Mouse (Mus musculus) layer of hippocampus, adult 2 months (tissue): Measurements from ENCODE around the gene Stk38. TPM values are rescaled to one million over a fixed set of nuclear protein-coding genes. Genes with fewer than 3 reads are reported as not detected.

ENCODE experiments used
- DNase-seq, 2 experiments: peaks; one replicate each; pipeline ENCODE4 v3.0.0; 2022; ENCODE audit warnings: low spot score in 2 of 2
- H3K27ac ChIP-seq: fragments of 200-600 bp; 2 replicates; pipeline ENCODE4 v1.8.1; 2022
- H3K4me3 ChIP-seq: fragments of 200-600 bp; 2 replicates; pipeline ENCODE4 v1.8.1; 2022; ENCODE audit warnings: mild to moderate bottlenecking
- CTCF ChIP-seq: fragments of 200-600 bp; conservative IDR thresholded peaks from 2 replicates; pipeline ENCODE4 v1.8.1; 2022; ENCODE audit warnings: antibody characterized with exemption, mild to moderate bottlenecking, moderate library complexity
- total RNA-seq, 2 experiments: library from RNA; stranded (reverse); gene quantifications; 2 replicates each; pipeline ENCODE4 v1.2.3; 2021

Stk38 gene
- total RNA-seq, 2 experiments from 2014 or later, result 50.4 to 65.6 TPM

GRCm38 (mm10) chr17:28953251-28953650 lies 54.5 kb downstream of the Stk38 start:
- Histone ChIP-seq H3K27ac (peak overlapping the region; percentile 99), H3K4me3 (peak overlapping the region; percentile 96)
- DNase-seq, result no peak
- no peak for TF ChIP-seq CTCF

DNA sequence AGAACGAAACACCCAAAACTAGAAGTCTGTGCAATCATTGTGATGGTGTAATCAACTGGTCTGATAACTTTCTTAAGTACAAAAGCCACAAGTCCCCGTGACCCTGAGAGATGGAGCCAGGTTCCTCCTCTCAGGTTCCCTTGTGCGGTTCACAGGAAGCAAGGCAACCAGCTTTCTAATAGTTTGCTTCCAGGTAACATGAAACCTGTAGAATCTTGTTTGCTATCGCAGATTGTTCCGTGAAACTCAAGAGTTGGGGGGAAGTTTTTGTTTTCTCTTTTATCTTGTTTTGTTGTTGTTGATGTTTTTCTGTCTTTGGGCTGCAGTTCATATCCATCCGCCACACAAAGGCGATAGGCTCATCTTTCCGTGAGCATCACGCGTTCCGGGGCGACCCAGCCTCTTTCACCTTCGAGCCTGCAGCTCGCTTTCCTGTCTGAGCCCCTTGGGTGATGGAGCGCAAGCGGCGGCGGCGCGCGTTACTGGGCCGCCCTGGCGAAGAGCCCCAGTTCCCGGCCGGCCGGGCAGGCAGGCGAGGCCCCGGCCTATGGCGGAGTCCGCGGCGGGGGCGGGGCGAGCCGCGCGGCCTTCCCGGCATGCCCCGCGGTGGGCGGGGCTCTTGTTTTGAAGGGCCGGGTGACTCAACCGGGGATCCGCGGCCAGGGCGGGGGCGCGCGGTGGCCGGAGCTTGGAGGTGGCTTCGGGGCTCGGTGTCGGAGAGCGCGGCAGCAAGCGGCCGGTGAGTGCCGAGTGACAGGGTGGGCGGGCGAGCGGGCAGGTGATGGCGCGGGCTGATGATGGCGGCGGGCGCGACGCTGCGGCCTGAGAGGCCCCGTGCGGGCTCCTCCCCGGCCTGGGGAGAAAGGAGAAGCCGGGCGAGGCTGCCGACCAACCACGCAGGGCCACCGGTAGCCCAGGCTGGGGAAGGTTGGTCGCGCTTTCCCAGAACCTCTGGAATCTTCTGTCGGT lies 55.7 kb downstream of the Stk38 start, which contains the start of gene Kctd20:
Gene Kctd20, plus strand, starts transcription at position 120 of the 969 bp plus-strand sequence.
- peak; percentile 84 to 88 for DNase-seq
- Histone ChIP-seq H3K27ac (peak within 1 kb of the TSS; percentile 99), H3K4me3 (peak within 1 kb of the TSS; percentile 96)
- no peak for TF ChIP-seq CTCF

DNA sequence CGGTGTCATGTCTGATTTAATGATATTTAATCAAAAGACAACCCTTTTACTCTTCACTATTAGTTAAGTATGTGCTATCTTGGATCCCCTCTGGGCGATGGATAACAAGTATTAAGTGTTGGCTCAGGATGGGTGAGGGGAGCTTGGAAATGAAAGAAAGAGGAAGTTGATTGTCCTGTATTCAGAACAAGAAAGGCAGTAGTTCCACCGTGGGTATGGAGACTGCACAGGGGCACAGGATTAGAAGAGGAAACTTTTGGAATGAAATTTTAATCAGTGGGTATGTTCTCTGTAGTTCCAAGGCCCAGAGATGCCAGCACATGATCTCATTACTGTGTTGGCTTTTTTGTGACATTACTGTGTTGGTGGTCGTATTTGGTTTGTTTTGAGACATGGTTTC lies 57.0 kb downstream of the Stk38 start:
- no peak overlapping the region for H3K4me3 ChIP-seq
- no peak for DNase-seq
- TF ChIP-seq CTCF, result no peak
- no peak overlapping the region for H3K27ac ChIP-seq

- TF ChIP-seq CTCF, result no peak
- Histone ChIP-seq H3K27ac (peak overlapping the region; percentile 67), H3K4me3 (no peak overlapping the region)
- peak; percentile 52 to 54 for DNase-seq
Measured at GRCm38 (mm10) chr17:28948661-28949060, 59.1 kb downstream of the Stk38 start.

GRCm38 (mm10) chr17:28947011-28947939 lies 60.5 kb downstream of the Stk38 start:
- Histone ChIP-seq H3K4me3 (no peak overlapping the region), H3K27ac (peak overlapping the region; percentile 67; the same call in 1 of the 2 replicates)
- TF ChIP-seq CTCF, result peak; percentile 51
- no peak for DNase-seq

DNA sequence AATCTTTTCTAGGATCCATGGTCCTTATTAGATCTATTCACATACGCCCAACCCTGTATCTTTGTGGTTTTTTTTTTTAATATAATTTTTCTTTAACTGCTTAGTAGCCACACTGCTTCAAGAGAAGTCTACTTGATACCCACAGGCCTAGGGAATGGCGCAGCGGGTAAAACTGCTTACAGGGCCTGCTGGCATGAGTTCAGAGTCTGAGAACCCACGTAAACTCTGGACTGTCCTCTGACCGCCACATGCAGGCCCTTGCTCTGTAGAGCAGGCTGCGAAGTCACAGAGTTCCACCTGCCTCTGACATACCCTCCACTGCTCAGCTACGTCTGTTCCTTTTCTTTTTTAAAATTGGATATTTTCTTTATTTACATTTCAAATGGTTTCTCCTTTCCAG lies 63.3 kb downstream of the Stk38 start:
- TF ChIP-seq CTCF, result no peak

DNA sequence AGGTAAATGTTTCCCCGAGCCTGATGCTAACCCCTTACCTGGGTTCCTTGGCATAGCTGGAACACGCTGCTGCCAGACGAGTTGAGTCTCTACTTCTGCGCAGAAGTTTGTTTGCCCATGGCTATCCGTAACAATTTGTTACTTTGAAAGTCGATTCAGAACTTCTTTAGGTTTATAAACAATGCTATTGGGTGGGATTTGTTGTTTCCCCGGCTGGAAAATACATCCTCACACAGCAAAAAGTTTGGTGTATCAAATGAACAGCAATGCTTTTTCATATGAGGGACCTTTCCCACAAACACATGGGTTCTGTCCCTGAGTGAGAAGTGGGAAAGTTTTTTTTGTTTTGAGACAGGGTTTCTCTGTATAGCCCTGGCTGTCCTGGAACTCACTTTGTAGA lies 64.1 kb downstream of the Stk38 start, which contains the start of gene Pxt1:
Gene Pxt1, minus strand, starts transcription at position 101 of the 400 bp plus-strand sequence.
- no peak for DNase-seq
- no peak within 1 kb of the TSS for H3K27ac ChIP-seq
- no peak for TF ChIP-seq CTCF

More for the DNA sequence above, 63.3 kb downstream of the Stk38 start:
- no peak overlapping the region for H3K4me3 ChIP-seq
- H3K27ac ChIP-seq, result no peak overlapping the region
- DNase-seq, result no peak

GRCm38 (mm10) chr17:28942101-28942500 lies 65.7 kb downstream of the Stk38 start:
- no peak overlapping the region for H3K4me3 ChIP-seq
- H3K27ac ChIP-seq, result no peak overlapping the region
- no peak for DNase-seq
- no peak for TF ChIP-seq CTCF

More for the DNA sequence above, 64.1 kb downstream of the Stk38 start, which contains the start of gene Pxt1:
- H3K4me3 ChIP-seq, result no peak within 1 kb of the TSS

GRCm38 (mm10) chr17:28940776-28941555 lies 66.8 kb downstream of the Stk38 start:
- Histone ChIP-seq H3K4me3 (no peak overlapping the region), H3K27ac (no peak overlapping the region)
- peak in 1 of 2 experiments; percentile 2 for DNase-seq
- TF ChIP-seq CTCF, result no peak

DNA sequence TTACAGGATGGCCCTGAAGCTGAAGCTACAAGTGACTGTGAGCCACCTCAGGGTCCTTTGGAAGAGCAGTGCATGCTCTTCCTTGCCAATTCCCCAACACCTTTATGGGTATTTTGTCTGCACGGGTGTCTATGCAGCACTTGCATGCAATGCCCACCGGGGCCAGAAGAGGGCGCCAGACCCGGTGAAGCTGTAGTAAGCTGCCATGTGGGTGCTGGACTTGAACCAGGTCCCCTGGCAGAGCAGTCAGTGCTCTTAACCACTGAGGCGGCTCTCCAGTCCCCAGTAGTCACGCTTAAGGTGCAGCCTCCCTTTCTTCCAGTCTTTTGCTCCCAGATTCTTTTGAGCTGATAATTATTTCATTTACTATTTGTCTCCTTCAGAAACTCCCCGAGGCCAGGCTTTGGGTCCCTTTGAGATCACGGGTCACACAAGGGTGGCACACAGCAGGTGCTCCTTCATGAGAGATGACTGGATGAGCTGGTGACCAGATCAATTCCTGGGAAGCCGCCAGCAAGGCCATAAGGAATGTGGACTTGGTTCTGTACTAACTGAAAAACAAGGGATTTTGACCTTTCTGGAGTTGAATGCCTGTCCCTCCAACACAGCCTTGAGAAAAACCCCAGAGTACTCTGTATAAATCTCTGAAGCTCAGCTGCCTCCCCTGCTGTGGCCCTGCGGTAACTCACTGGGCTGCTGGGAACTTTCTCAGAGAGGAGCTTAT lies 71.0 kb downstream of the Stk38 start:
- Histone ChIP-seq H3K4me3 (no peak overlapping the region), H3K27ac (no peak overlapping the region)
- TF ChIP-seq CTCF, result peak; percentile 76
- DNase-seq, result no peak

DNA sequence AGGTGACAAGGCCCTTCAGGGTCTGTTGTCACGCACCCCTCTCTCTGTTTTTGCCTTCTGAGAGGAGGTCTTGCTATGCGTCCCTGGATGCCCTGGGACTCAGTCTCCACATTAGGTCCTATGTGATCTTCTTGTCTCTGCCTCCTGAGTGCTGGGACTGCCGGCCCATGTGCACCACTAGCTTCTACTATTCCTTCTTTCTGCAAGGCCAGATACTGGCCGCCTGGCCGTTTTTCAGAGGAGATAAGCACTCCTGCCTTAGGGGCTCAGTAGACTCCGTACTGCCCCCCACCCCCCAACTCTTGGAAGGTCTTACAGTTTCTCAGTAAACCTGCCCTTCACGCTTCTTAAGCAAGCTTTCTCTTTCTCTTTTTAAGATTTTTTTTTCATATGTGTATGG lies 71.7 kb downstream of the Stk38 start:
- no peak for TF ChIP-seq CTCF
- no peak overlapping the region for H3K4me3 ChIP-seq
- no peak for DNase-seq
- no peak overlapping the region for H3K27ac ChIP-seq
